Mouse (Mus musculus): ENCODE measurements at regions not wholly inside any gene's neighbourhood (a gene's known extent, or its start where the extent isn't known, plus 50 kb on each side); places are given as distances from the start of the nearest gene placed in this dataset.

DNA sequence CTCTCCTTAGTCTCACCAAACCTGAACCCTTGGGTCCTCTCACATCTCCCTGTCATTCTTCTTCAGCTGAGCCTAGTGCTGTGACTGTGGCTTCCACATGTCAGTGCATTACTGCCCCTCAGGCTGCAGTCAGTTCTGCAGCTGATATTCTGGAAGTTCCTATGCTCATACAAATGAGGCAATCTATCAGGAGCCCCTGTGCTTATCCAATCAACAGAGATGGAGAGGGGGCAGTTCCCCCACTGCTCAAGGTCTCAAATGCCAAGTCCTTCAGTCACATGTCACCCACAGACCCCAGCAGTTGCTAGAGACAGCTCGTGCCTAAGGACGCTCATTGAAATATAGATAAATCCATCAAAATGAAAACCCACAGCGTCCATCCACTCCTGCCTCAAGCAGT lies 254.5 kb downstream of the Qk start:
- Histone ChIP-seq H3K27ac (ENCODE audit: low read depth, low read length) (no peak overlapping the region), H3K27me3 (ENCODE audit: control insufficient read depth, insufficient read depth, low read length) (no peaks in the 10 kb centered on the region), H3K4me1 (replicated peaks; ENCODE audit: control insufficient read depth, insufficient read depth, low read length) (no peaks in the 10 kb centered on the region), H3K9ac (ENCODE audit: low read depth, low read length) (no peak overlapping the region), H3K4me3 (ENCODE audit: low read depth, low read length) (no peak overlapping the region), H3K9me3 (ENCODE audit: control insufficient read depth, low read length) (no peaks in the 10 kb centered on the region), H3K4me2 (replicated peaks; ENCODE audit: low read depth, low read length) (no peak overlapping the region), H3K36me3 (ENCODE audit: control insufficient read depth, insufficient read depth, low read length) (no peaks in the 10 kb centered on the region)
- WGBS: 78% methylated on average over 3 of the region's 3 CpGs
- ATAC-seq (ENCODE audit: low FRiP score): no peak
- no peak for DNase-seq (ENCODE audit: low spot score)

- 88% methylated on average over 8 of the region's 8 CpGs for WGBS
- H3K27me3 ChIP-seq (ENCODE audit: control insufficient read depth, insufficient read depth, low read length): no peaks in the 10 kb centered on the region
- no peak overlapping the region for H3K27ac ChIP-seq (ENCODE audit: low read depth, low read length)
- H3K4me1 ChIP-seq (replicated peaks; ENCODE audit: control insufficient read depth, insufficient read depth, low read length): no peaks in the 10 kb centered on the region
- ATAC-seq (ENCODE audit: low FRiP score): no peak
- no peak overlapping the region for H3K4me2 ChIP-seq (replicated peaks; ENCODE audit: low read depth, low read length)
- H3K36me3 ChIP-seq (ENCODE audit: control insufficient read depth, insufficient read depth, low read length): no peaks in the 10 kb centered on the region
- no peak for DNase-seq (ENCODE audit: low spot score)
- no peak overlapping the region for H3K4me3 ChIP-seq (ENCODE audit: low read depth, low read length)
- no peaks in the 10 kb centered on the region for H3K9me3 ChIP-seq (ENCODE audit: control insufficient read depth, low read length)
- H3K9ac ChIP-seq (ENCODE audit: low read depth, low read length): no peak overlapping the region
Measured at GRCm38 (mm10) chr17:10062546-10063100, 257.0 kb downstream of the Qk start.

DNA sequence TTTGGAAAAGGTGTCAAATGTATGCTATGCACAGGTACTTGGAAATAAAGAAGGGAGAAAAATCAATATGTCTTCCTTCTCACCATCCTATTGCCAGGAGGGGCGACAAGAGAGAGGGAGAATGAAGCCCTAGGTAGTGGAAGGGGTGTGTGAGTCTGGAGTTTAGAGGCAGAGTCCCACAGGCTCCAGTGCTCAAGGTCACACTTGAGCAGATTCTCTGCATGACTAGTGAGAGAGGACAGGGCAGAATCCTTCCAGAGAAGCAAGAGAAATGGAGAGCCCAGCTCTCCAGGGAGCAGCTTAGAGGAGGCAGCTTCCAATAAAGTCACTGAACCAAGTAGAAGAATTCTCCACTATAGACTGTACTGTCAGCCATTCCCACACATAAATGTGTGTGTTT lies 261.9 kb downstream of the Qk start:
- no peaks in the 10 kb centered on the region for H3K9me3 ChIP-seq (ENCODE audit: control insufficient read depth, low read length)
- H3K36me3 ChIP-seq (ENCODE audit: control insufficient read depth, insufficient read depth, low read length): no peaks in the 10 kb centered on the region
- no peak overlapping the region for H3K9ac ChIP-seq (ENCODE audit: low read depth, low read length)
- ATAC-seq (ENCODE audit: low FRiP score): no peak
- 85% methylated on average over 1 of the region's 1 CpGs for WGBS
- no peak overlapping the region for H3K4me2 ChIP-seq (replicated peaks; ENCODE audit: low read depth, low read length)
- H3K27me3 ChIP-seq (ENCODE audit: control insufficient read depth, insufficient read depth, low read length): no peaks in the 10 kb centered on the region
- no peaks in the 10 kb centered on the region for H3K4me1 ChIP-seq (replicated peaks; ENCODE audit: control insufficient read depth, insufficient read depth, low read length)
- no peak for DNase-seq (ENCODE audit: low spot score)
- no peak overlapping the region for H3K4me3 ChIP-seq (ENCODE audit: low read depth, low read length)
- no peak overlapping the region for H3K27ac ChIP-seq (ENCODE audit: low read depth, low read length)

- Histone ChIP-seq H3K27ac (ENCODE audit: low read depth, low read length) (no peak overlapping the region), H3K9ac (ENCODE audit: low read depth, low read length) (no peak overlapping the region), H3K4me2 (replicated peaks; ENCODE audit: low read depth, low read length) (no peak overlapping the region), H3K4me1 (replicated peaks; ENCODE audit: control insufficient read depth, insufficient read depth, low read length) (no peaks in the 10 kb centered on the region), H3K36me3 (ENCODE audit: control insufficient read depth, insufficient read depth, low read length) (no peaks in the 10 kb centered on the region), H3K9me3 (ENCODE audit: control insufficient read depth, low read length) (no peaks in the 10 kb centered on the region), H3K27me3 (ENCODE audit: control insufficient read depth, insufficient read depth, low read length) (no peaks in the 10 kb centered on the region), H3K4me3 (ENCODE audit: low read depth, low read length) (no peak overlapping the region)
- DNase-seq (ENCODE audit: low spot score) (no peak), ATAC-seq (ENCODE audit: low FRiP score) (no peak)
- WGBS: 84% methylated on average over 2 of the region's 2 CpGs
Measured at GRCm38 (mm10) chr17:10056096-10056495, 263.6 kb downstream of the Qk start.

GRCm38 (mm10) chr17:10054375-10054774 lies 265.3 kb downstream of the Qk start:
- WGBS: 85% methylated on average over 5 of the region's 5 CpGs
- Histone ChIP-seq H3K27ac (ENCODE audit: low read depth, low read length) (no peak overlapping the region), H3K9me3 (ENCODE audit: control insufficient read depth, low read length) (no peaks in the 10 kb centered on the region), H3K27me3 (ENCODE audit: control insufficient read depth, insufficient read depth, low read length) (no peaks in the 10 kb centered on the region), H3K4me1 (replicated peaks; ENCODE audit: control insufficient read depth, insufficient read depth, low read length) (no peaks in the 10 kb centered on the region), H3K4me2 (replicated peaks; ENCODE audit: low read depth, low read length) (no peak overlapping the region), H3K4me3 (ENCODE audit: low read depth, low read length) (no peak overlapping the region), H3K9ac (ENCODE audit: low read depth, low read length) (no peak overlapping the region), H3K36me3 (ENCODE audit: control insufficient read depth, insufficient read depth, low read length) (no peaks in the 10 kb centered on the region)
- no peak for DNase-seq (ENCODE audit: low spot score)
- no peak for ATAC-seq (ENCODE audit: low FRiP score)

- 87% methylated on average over 5 of the region's 5 CpGs for WGBS
- H3K36me3 ChIP-seq (ENCODE audit: control insufficient read depth, insufficient read depth, low read length): no peaks in the 10 kb centered on the region
- H3K4me2 ChIP-seq (replicated peaks; ENCODE audit: low read depth, low read length): no peak overlapping the region
- ATAC-seq (ENCODE audit: low FRiP score): no peak
- no peak overlapping the region for H3K4me3 ChIP-seq (ENCODE audit: low read depth, low read length)
- H3K27me3 ChIP-seq (ENCODE audit: control insufficient read depth, insufficient read depth, low read length): no peaks in the 10 kb centered on the region
- no peak overlapping the region for H3K27ac ChIP-seq (ENCODE audit: low read depth, low read length)
- H3K4me1 ChIP-seq (replicated peaks; ENCODE audit: control insufficient read depth, insufficient read depth, low read length): no peaks in the 10 kb centered on the region
- no peak for DNase-seq (ENCODE audit: low spot score)
- no peaks in the 10 kb centered on the region for H3K9me3 ChIP-seq (ENCODE audit: control insufficient read depth, low read length)
- H3K9ac ChIP-seq (ENCODE audit: low read depth, low read length): no peak overlapping the region
Measured at GRCm38 (mm10) chr17:10044336-10044735, 275.3 kb downstream of the Qk start.

GRCm38 (mm10) chr17:10042042-10042652 lies 277.5 kb downstream of the Qk start:
- Histone ChIP-seq H3K4me1 (replicated peaks; ENCODE audit: control insufficient read depth, insufficient read depth, low read length) (no peaks in the 10 kb centered on the region), H3K27me3 (ENCODE audit: control insufficient read depth, insufficient read depth, low read length) (no peaks in the 10 kb centered on the region), H3K9ac (ENCODE audit: low read depth, low read length) (no peak overlapping the region), H3K9me3 (ENCODE audit: control insufficient read depth, low read length) (no peaks in the 10 kb centered on the region), H3K4me2 (replicated peaks; ENCODE audit: low read depth, low read length) (no peak overlapping the region), H3K4me3 (ENCODE audit: low read depth, low read length) (no peak overlapping the region), H3K36me3 (ENCODE audit: control insufficient read depth, insufficient read depth, low read length) (no peaks in the 10 kb centered on the region), H3K27ac (ENCODE audit: low read depth, low read length) (no peak overlapping the region)
- 90% methylated on average over 5 of the region's 5 CpGs for WGBS
- no peak for ATAC-seq (ENCODE audit: low FRiP score)
- DNase-seq (ENCODE audit: low spot score): no peak

DNA sequence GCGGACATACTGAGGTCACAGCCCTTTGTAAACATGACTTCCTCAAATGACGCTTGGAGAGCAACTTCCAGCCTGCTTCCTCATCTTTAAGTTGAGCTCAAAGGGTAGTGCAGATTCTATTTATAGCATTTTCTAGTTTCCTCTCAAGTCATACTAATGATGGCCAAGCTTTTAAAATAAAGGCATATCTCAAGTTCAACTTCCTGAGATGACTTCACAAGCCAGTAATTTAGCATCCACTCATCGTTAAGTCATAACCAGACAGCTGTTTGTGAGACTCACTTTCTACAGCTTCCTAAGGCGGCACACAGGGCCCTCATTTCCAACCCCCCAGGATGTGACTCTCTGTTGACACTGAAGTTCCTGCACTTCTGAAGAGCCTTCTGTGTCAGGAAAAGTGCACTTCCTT lies 278.7 kb downstream of the Qk start:
- Histone ChIP-seq H3K27ac (ENCODE audit: low read depth, low read length) (no peak overlapping the region), H3K27me3 (ENCODE audit: control insufficient read depth, insufficient read depth, low read length) (no peaks in the 10 kb centered on the region), H3K4me2 (replicated peaks; ENCODE audit: low read depth, low read length) (no peak overlapping the region), H3K9ac (ENCODE audit: low read depth, low read length) (no peak overlapping the region), H3K36me3 (ENCODE audit: control insufficient read depth, insufficient read depth, low read length) (no peaks in the 10 kb centered on the region), H3K4me1 (replicated peaks; ENCODE audit: control insufficient read depth, insufficient read depth, low read length) (no peaks in the 10 kb centered on the region), H3K4me3 (ENCODE audit: low read depth, low read length) (no peak overlapping the region), H3K9me3 (ENCODE audit: control insufficient read depth, low read length) (no peaks in the 10 kb centered on the region)
- ATAC-seq (ENCODE audit: low FRiP score) (no peak), DNase-seq (ENCODE audit: low spot score) (no peak)
- WGBS: 81% methylated on average over 4 of the region's 4 CpGs

- Histone ChIP-seq H3K27ac (ENCODE audit: low read depth, low read length) (no peak overlapping the region), H3K4me2 (replicated peaks; ENCODE audit: low read depth, low read length) (no peak overlapping the region), H3K36me3 (ENCODE audit: control insufficient read depth, insufficient read depth, low read length) (no peaks in the 10 kb centered on the region), H3K9me3 (ENCODE audit: control insufficient read depth, low read length) (no peaks in the 10 kb centered on the region), H3K27me3 (ENCODE audit: control insufficient read depth, insufficient read depth, low read length) (no peaks in the 10 kb centered on the region), H3K9ac (ENCODE audit: low read depth, low read length) (no peak overlapping the region), H3K4me3 (ENCODE audit: low read depth, low read length) (no peak overlapping the region), H3K4me1 (replicated peaks; ENCODE audit: control insufficient read depth, insufficient read depth, low read length) (no peaks in the 10 kb centered on the region)
- WGBS: 69% methylated on average over 4 of the region's 4 CpGs
- no peak for DNase-seq (ENCODE audit: low spot score)
- ATAC-seq (ENCODE audit: low FRiP score): no peak
Measured at GRCm38 (mm10) chr17:10040375-10040774, 279.3 kb downstream of the Qk start.
